Mouse (Mus musculus): ENCODE data around the gene Lrif1. TPM values are rescaled to one million over a fixed set of nuclear protein-coding genes. Genes with fewer than 3 reads are reported as not detected.
"Not testable (repeated sequence)": the region's sequence is repeated elsewhere in the genome, so short reads cannot be mapped to it uniquely, and the experiment has no call there.

Lrif1 gene
- 10 to 100 TPM; 58.1 to 84.2 (median 73.0) TPM for polyA plus RNA-seq (2017; shearing (Covaris generic))

- peak; percentile 100 for ATAC-seq
These were observed at the start of gene Lrif1 for GRCm38 (mm10) chr3:106684830-106685229. Lrif1 (plus strand) TSS chr3:106684987.

- ATAC-seq, result not testable (repeated sequence)
These were observed 12.0 kb upstream of the Lrif1 start for GRCm38 (mm10) chr3:106672811-106673210.

GRCm38 (mm10) chr3:106685381-106685780, 594 bp downstream of the Lrif1 start:
- no peak for ATAC-seq

DNA sequence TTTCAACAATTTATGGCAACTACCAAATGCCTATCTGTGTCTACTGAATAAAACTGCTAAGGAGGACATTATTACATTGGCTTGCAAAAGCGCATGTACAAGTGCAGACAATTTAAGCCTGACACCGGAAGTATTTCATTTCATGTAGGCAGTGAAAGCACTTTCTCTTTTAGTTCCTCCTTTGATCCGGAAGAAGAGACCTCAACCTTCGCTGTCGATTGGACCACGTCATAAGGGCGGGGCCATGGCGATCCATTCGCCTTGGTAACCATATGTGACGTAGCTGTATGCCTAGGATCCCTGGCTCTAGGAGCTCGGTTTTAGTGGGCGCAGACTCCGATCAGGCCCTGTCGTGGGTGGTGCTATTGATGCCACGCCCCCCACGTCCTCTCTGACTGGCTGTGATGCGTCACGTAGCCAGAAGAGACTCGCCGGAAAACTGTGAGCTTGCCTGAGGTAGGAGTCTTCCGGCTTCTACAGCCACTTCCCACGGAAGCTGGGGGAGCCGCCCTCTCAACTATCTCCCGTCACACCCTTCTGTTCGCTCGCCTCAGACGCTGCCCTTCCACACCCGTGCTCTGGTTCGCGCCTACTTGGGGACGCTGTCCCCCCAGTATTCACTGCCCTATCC, 36.7 kb downstream of the Lrif1 start:
- peak; percentile 87 for ATAC-seq

DNA sequence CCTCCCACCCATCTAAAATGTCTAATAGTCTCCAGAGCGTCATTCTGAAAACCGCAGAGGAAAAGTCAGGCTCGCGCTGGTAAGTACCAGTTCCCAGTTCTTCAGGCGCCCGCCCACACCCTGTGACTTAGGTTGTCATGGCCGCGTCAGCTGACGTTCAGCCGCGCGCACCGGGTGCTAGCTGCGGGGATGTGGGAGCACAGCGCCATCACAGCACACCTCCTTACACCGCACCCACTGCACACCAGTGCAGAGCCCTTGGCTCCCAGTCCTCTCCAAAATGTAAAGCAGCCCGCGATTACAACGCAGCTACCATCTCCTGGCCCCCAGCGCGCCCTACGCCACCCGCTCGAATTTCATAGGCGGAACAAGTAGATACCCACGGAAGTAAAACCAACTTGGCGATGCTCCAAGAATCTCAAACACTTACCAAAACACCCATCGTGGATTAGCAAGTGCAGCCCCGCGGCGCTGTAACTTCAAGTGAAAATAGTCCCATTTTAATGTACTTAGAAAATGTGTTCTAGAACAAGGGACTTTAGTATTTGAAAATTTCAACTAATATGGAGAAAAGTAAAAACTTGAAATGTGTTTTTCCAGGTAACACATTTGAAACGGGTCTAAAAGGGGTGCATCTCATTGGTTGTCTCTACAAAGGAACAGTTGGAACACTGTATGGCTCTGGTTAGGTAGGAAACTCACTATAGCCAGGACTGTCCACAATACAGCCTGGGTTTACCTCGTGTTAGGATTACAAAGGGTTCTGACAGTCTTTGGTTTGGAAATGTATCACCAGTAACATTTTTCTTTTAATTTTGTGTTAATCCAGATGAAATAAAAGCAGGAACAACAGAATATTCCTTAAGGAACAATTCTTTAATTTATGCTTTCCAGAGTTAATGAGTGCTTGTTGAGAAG, 37.5 kb downstream of the Lrif1 start:
- ATAC-seq, result peak; percentile 75

GRCm38 (mm10) chr3:106755898-106756297, 71.1 kb downstream of the Lrif1 start:
- no peak for ATAC-seq

DNA sequence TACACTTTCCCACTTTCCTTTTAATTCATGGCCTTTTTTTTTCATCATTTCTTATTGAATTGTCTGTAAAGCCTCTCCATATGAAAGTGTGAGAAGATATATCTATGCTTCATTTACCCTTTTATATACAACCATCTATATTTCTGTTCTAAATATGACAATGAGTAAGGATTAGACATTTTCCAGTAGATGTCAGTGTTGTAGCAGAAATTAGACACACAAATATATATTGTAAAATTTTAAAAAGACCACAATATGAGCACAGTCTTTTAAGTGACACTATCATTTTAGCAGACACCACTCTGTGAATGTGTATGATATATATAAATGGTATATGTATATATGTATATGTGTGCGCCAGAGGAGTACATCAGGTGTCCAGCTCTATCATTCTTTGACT, 87.0 kb downstream of the Lrif1 start:
- peak; percentile 73 for ATAC-seq

GRCm38 (mm10) chr3:106785130-106785529, 100.3 kb downstream of the Lrif1 start:
- ATAC-seq, result peak; percentile 64

Other genes starting within 250 kb of the Lrif1 start
- 100 to 1,000 TPM; 110 to 379 (median 324) TPM for gene Dennd2d, start 202.6 kb upstream of the Lrif1 start, polyA plus RNA-seq (2017; shearing (Covaris generic))
- gene Dram2, start 137.2 kb upstream of the Lrif1 start, polyA plus RNA-seq (2017; shearing (Covaris generic)), result 10 to 100 TPM; 49.5 to 55.4 (median 54.2) TPM
- gene Cept1, start 137.2 kb upstream of the Lrif1 start, polyA plus RNA-seq (2017; shearing (Covaris generic)), result 100 to 1,000 TPM; 125 to 133 (median 127) TPM
- gene Cd53, start 105.2 kb downstream of the Lrif1 start, polyA plus RNA-seq (2017; shearing (Covaris generic)), result 1,000 to 10,000 TPM; 1,117 to 1,392 (median 1,238) TPM
- not detected for gene Olfr266, start 141.3 kb downstream of the Lrif1 start, polyA plus RNA-seq (2017; shearing (Covaris generic))